Mouse (Mus musculus) MEL (cell line): ENCODE measurements around the gene S100g. TPM values are rescaled to one million over a fixed set of nuclear protein-coding genes. Genes with fewer than 3 reads are reported as not detected.

Experiments
- DNase-seq: peaks from one replicate; pipeline ENCODE4 v3.0.0; 2011; ENCODE audit warnings: low read depth, low spot score
- H3K27ac ChIP-seq: 2 replicates; pipeline ENCODE4 v1.5.1; 2012; ENCODE audit warnings: low read depth, mild to moderate bottlenecking, control low read depth, low read length, moderate library complexity; ENCODE audit not compliant: control insufficient read depth
- H3K27me3 ChIP-seq, 2 experiments: fragments of 150-350 bp in 1 of 2; sonication (generic) in 1 of 2; 2 replicates each; pipeline ENCODE4 v1.6.1; 2012; ENCODE audit warnings: low read length in 2 of 2, mild to moderate bottlenecking in 2 of 2, improper control_type of control experiment in 1 of 2, moderate library complexity in 1 of 2; ENCODE audit not compliant: insufficient read depth in 2 of 2, control insufficient read depth in 1 of 2
- H3K36me3 ChIP-seq, 2 experiments: 2 replicates each; pipeline ENCODE4 v1.6.1; 2012 to 2014; ENCODE audit warnings: low read length in 2 of 2, improper control_type of control experiment in 1 of 2, inconsistent platforms in 1 of 2, mild to moderate bottlenecking in 1 of 2; ENCODE audit not compliant: insufficient read depth in 2 of 2, control insufficient read depth in 1 of 2
- H3K4me1 ChIP-seq, 2 experiments: fragments of 150-350 bp in 1 of 2; sonication (generic) in 1 of 2; 2 replicates each; pipeline ENCODE4 v1.6.1; 2012; ENCODE audit warnings: low read length in 2 of 2, improper control_type of control experiment in 1 of 2, mild to moderate bottlenecking in 1 of 2; ENCODE audit not compliant: insufficient read depth in 2 of 2, control insufficient read depth in 1 of 2
- H3K4me3 ChIP-seq, 2 experiments: fragments of 150-350 bp in 1 of 2; sonication (generic) in 1 of 2; 2 replicates each; pipeline ENCODE4 v1.5.1; 2012; ENCODE audit warnings: low read depth in 2 of 2, low read length in 2 of 2, mild to moderate bottlenecking in 2 of 2, moderate library complexity in 2 of 2, control low read depth in 1 of 2, improper control_type of control experiment in 1 of 2; ENCODE audit not compliant: control insufficient read depth in 1 of 2, insufficient read depth in 1 of 2
- H3K79me2 ChIP-seq: 2 replicates; pipeline ENCODE4 v1.6.1; 2012; ENCODE audit warnings: mild to moderate bottlenecking, low read length, moderate library complexity; ENCODE audit not compliant: control insufficient read depth, poor library complexity, insufficient read depth
- H3K9ac ChIP-seq: 2 replicates; pipeline ENCODE4 v1.6.1; 2012; ENCODE audit warnings: low read depth, mild to moderate bottlenecking, control low read depth, low read length, moderate library complexity; ENCODE audit not compliant: control insufficient read depth, poor library complexity, severe bottlenecking
- H3K9me3 ChIP-seq: fragments of 150-350 bp; sonication (generic); replicated peaks from 2 replicates; pipeline ENCODE4 v1.6.1; 2012; ENCODE audit warnings: mild to moderate bottlenecking, low read length, improper control_type of control experiment, moderate library complexity; ENCODE audit not compliant: insufficient read depth
- BHLHE40 ChIP-seq: IDR thresholded peaks from 2 replicates; pipeline ENCODE4 v1.6.1; 2012; ENCODE audit warnings: low read depth, mild to moderate bottlenecking, inconsistent platforms, low read length, improper control_type of control experiment, borderline replicate concordance
- CHD2 ChIP-seq: IDR thresholded peaks from 2 replicates; pipeline ENCODE4 v1.6.1; 2011; ENCODE audit warnings: low read length, improper control_type of control experiment
- CTCF ChIP-seq, 3 experiments: IDR thresholded peaks in 2 of 3; conservative IDR thresholded peaks in 1 of 3; 2 replicates each; pipeline ENCODE4 v1.5.1; 2011 to 2012; ENCODE audit warnings: low read length in 3 of 3, low read depth in 2 of 3, mild to moderate bottlenecking in 2 of 3, improper control_type of control experiment in 1 of 3, inconsistent platforms in 1 of 3, mixed read lengths in 1 of 3, moderate library complexity in 1 of 3; ENCODE audit not compliant: control insufficient read depth in 1 of 3, insufficient read depth in 1 of 3, poor library complexity in 1 of 3, severe bottlenecking in 1 of 3
- E2F4 ChIP-seq: IDR thresholded peaks from 2 replicates; pipeline ENCODE4 v1.6.1; 2011; ENCODE audit warnings: low read depth, low read length, improper control_type of control experiment, borderline replicate concordance
- ETS1 ChIP-seq: IDR thresholded peaks from 2 replicates; pipeline ENCODE4 v1.6.1; 2012; ENCODE audit warnings: low read depth, mild to moderate bottlenecking, inconsistent platforms, low read length, improper control_type of control experiment, moderate library complexity
- GABPA ChIP-seq: IDR thresholded peaks from 2 replicates; pipeline ENCODE4 v1.6.1; 2012; ENCODE audit warnings: low read depth, mild to moderate bottlenecking, inconsistent platforms, low read length, improper control_type of control experiment, moderate library complexity
- GATA1 ChIP-seq: IDR thresholded peaks from 2 replicates; pipeline ENCODE4 v1.6.1; 2011; ENCODE audit warnings: low read depth, low read length, improper control_type of control experiment
- HCFC1 ChIP-seq: IDR thresholded peaks from 2 replicates; pipeline ENCODE4 v1.6.1; 2012; ENCODE audit warnings: low read depth, mild to moderate bottlenecking, inconsistent platforms, low read length, improper control_type of control experiment, moderate library complexity
- MAFK ChIP-seq: IDR thresholded peaks from 2 replicates; pipeline ENCODE4 v1.6.1; 2011; ENCODE audit warnings: low read depth, mild to moderate bottlenecking, low read length, improper control_type of control experiment, borderline replicate concordance
- MAX ChIP-seq: IDR thresholded peaks from 2 replicates; pipeline ENCODE4 v1.6.1; 2011; ENCODE audit warnings: low read length, improper control_type of control experiment
- MEF2A ChIP-seq: IDR thresholded peaks from 2 replicates; pipeline ENCODE4 v1.6.1; 2014; ENCODE audit warnings: low read depth, mild to moderate bottlenecking, inconsistent platforms, low read length, improper control_type of control experiment; ENCODE audit not compliant: poor library complexity, insufficient replicate concordance, severe bottlenecking; ENCODE audit errors: extremely low read depth
- MXI1 ChIP-seq: IDR thresholded peaks from 2 replicates; pipeline ENCODE4 v1.6.1; 2011; ENCODE audit warnings: mild to moderate bottlenecking, low read depth, low read length, improper control_type of control experiment
- MYB ChIP-seq: IDR thresholded peaks from 2 replicates; pipeline ENCODE4 v1.6.1; 2011; ENCODE audit warnings: mild to moderate bottlenecking, low read depth, low read length, improper control_type of control experiment
- MYC ChIP-seq: IDR thresholded peaks from 2 replicates; pipeline ENCODE4 v1.6.1; 2011; ENCODE audit warnings: low read depth, mild to moderate bottlenecking, low read length, improper control_type of control experiment, moderate library complexity
- NELFE ChIP-seq: IDR thresholded peaks from 2 replicates; pipeline ENCODE4 v1.6.1; 2011; ENCODE audit warnings: low read depth, low read length, improper control_type of control experiment
- NRF1 ChIP-seq: IDR thresholded peaks from 2 replicates; pipeline ENCODE4 v1.6.1; 2014; ENCODE audit warnings: low read depth, mild to moderate bottlenecking, inconsistent platforms, low read length, improper control_type of control experiment, moderate library complexity; ENCODE audit not compliant: poor library complexity, insufficient read depth, severe bottlenecking
- POLR2AphosphoS2 ChIP-seq: IDR thresholded peaks from 2 replicates; pipeline ENCODE4 v1.6.1; 2011; ENCODE audit warnings: low read length, improper control_type of control experiment
- POLR2AphosphoS5 ChIP-seq: IDR thresholded peaks from 2 replicates; pipeline ENCODE4 v1.6.1; 2012; ENCODE audit warnings: low read depth, borderline replicate concordance, mild to moderate bottlenecking, inconsistent platforms, low read length, moderate library complexity, mixed read lengths
- RAD21 ChIP-seq: IDR thresholded peaks from 2 replicates; pipeline ENCODE4 v1.6.1; 2011; ENCODE audit warnings: mild to moderate bottlenecking, low read depth, low read length, improper control_type of control experiment
- RCOR1 ChIP-seq: IDR thresholded peaks from 2 replicates; pipeline ENCODE4 v1.6.1; 2012; ENCODE audit warnings: low read depth, mild to moderate bottlenecking, inconsistent platforms, low read length, improper control_type of control experiment
- SIN3A ChIP-seq: IDR thresholded peaks from 2 replicates; pipeline ENCODE4 v1.6.1; 2012; ENCODE audit warnings: low read length, improper control_type of control experiment, inconsistent platforms
- TAL1 ChIP-seq: IDR thresholded peaks from 2 replicates; pipeline ENCODE4 v1.6.1; 2012; ENCODE audit warnings: mild to moderate bottlenecking, inconsistent platforms, low read length, moderate library complexity, mixed read lengths
- TBP ChIP-seq: IDR thresholded peaks from 2 replicates; pipeline ENCODE4 v1.8.0; 2011; ENCODE audit warnings: low read depth, low read length, improper control_type of control experiment
- TCF12 ChIP-seq: IDR thresholded peaks from 2 replicates; pipeline ENCODE4 v1.6.1; 2014; ENCODE audit warnings: low read depth, mild to moderate bottlenecking, inconsistent platforms, low read length, improper control_type of control experiment, moderate library complexity
- USF1 ChIP-seq: IDR thresholded peaks from 2 replicates; pipeline ENCODE4 v1.6.1; 2014; ENCODE audit warnings: low read depth, mild to moderate bottlenecking, inconsistent platforms, low read length, improper control_type of control experiment, moderate library complexity
- polyA plus RNA-seq, 2 experiments: library from polyadenylated mRNA; stranded (reverse) in 1 of 2; unstranded in 1 of 2; fragments of >175 nt in 1 of 2; fragments of >200 nt in 1 of 2; gene quantifications; 2 replicates each; pipeline versions ENCODE4 v1.2.1 to v1.2.4; 2012; ENCODE audit warnings: low replicate concordance in 2 of 2, low read depth in 1 of 2; ENCODE audit not compliant: insufficient read length in 2 of 2, insufficient read depth in 1 of 2, missing spikeins in 1 of 2
- total RNA-seq: library from RNA; depleted of rRNA; stranded (reverse); fragments of 300-350 nt; gene quantifications from 2 replicates; pipeline ENCODE4 v1.2.3, GENCODE M21; 2012

S100g gene
- total and polyA plus RNA-seq, 3 experiments = not detected

DNA sequence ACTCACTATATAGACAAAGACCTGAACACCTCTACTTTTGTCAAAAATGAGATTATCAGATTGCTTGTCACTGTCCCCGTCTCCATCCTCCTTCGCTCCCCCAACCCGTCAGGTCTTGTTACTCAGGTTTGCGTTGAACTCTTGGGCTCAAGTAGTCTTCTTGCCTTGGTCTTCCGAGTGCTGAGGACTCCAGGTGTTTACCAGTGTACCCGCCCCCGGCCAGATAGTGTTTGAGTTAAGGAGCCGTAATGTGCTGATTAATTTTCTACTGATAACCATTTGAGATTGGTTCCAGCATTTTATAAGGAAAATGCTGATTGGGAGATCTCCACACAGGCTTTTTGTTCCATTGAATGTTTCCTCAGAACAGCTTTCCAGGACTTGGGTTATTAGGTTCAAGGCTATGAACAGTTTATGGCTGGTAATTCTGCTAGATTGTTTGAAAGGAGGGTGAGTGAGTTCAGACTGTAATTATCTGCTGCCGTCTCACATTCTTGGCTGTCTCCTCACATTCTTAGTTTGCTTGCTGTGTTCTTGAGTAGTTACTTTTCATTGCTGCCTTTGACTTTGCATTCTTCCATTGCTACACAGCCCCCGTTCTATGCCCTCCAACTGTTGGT, 22.6 kb upstream of the S100g start:
- H3K9ac ChIP-seq = no peak overlapping the region
- no peak for TF ChIP-seq CHD2
- TF ChIP-seq NELFE = no peak
- TF ChIP-seq MXI1 = no peak
- no peak for TF ChIP-seq CTCF (IDR thresholded peaks at IDR 0.05 in 2 of 3, conservative IDR thresholded peaks at IDR 0.05 in 1 of 3; ENCODE audit: control insufficient read depth in 1 of 3, insufficient read depth in 1 of 3, low read depth in 2 of 3, low read length in 3 of 3, poor library complexity in 1 of 3, severe bottlenecking in 1 of 3)
- TF ChIP-seq GABPA = no peak
- TF ChIP-seq TAL1 = no peak
- TF ChIP-seq HCFC1 = no peak
- no peak for TF ChIP-seq RCOR1
- no peak for TF ChIP-seq MYB
- TF ChIP-seq POLR2AphosphoS5 = no peak
- H3K36me3 ChIP-seq = no peaks in the 10 kb centered on the region; a peak in 1 of 4 replicates
- no peaks in the 10 kb centered on the region for H3K4me1 ChIP-seq
- DNase-seq = no peak
- no peak overlapping the region for H3K27ac ChIP-seq
- no peaks in the 10 kb centered on the region for H3K79me2 ChIP-seq
- H3K4me3 ChIP-seq = no peak overlapping the region
- no peaks in the 10 kb centered on the region for H3K27me3 ChIP-seq
- no peaks in the 10 kb centered on the region for H3K9me3 ChIP-seq

DNA sequence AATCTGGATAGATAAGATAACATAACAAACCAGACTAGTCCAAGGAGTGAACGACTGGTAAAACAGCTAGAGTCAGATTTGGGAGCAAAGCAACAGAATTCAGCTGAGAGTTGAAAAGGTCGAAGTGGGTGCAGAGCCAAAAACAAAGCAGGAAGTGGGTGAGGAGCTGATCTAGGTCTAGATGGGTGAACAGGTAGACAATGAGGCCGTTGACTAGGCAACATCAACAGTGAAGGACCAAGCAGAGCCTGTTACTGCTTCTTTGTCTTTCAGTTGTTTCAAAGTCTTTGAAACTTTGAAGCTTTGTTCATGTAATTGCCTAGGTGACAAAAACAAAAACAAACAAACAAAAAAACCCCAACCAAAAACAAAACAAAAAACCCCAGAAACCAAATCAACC, 11.8 kb upstream of the S100g start:
- TF ChIP-seq MAFK (no peak), MYC (no peak), RAD21 (no peak), SIN3A (no peak), NRF1 (no peak), MAX (no peak), TCF12 (no peak), ETS1 (no peak), MEF2A (no peak), MXI1 (no peak), GATA1 (no peak), BHLHE40 (no peak), USF1 (no peak), TBP (no peak), POLR2AphosphoS2 (no peak), E2F4 (no peak), RCOR1 (no peak)
- H3K9me3 ChIP-seq = no peaks in the 10 kb centered on the region
- no peak for DNase-seq
- no peak overlapping the region for H3K27ac ChIP-seq
- H3K4me3 ChIP-seq = no peak overlapping the region
- H3K9ac ChIP-seq = no peak overlapping the region
- H3K36me3 ChIP-seq = peaks cover 0 to 2% of the 10 kb centered on the region in 2 experiments; a peak in 3 of 4 replicates
- no peaks in the 10 kb centered on the region for H3K27me3 ChIP-seq
- H3K4me1 ChIP-seq = 0 out of 4 replicates have a peak, but pooled peaks cover 0 to 3% of the 10 kb centered on the region in 2 experiments
- no peaks in the 10 kb centered on the region for H3K79me2 ChIP-seq
